Mouse (Mus musculus): ENCODE data around the gene Stx5a.

The Stx5a gene

GRCm38 (mm10) chr19:8745382-8745781 is 4.2 kb downstream of the Stx5a start:
- no peak for DNase-seq (ENCODE audit: low spot score in 2 of 2)

DNA sequence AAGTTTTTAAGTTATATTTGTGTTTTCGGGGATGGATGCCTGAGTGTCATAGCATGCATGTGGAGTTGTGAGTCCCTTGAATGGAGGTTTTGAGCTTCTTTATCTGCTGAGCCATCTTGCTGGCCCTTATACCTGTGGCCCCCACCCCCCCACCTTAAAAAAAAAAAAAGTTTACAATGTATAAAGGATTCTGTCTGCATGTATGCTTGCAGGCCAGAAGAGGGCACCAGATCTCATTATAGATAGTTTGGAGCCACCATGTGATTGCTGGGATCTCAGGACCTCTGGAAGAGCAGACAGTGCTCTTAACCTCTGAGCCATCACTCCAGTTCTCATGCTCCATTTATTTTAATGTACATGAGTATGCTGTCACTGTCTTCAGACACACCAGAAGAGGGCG is 6.2 kb downstream of the Stx5a start:
- no peak for DNase-seq (ENCODE audit: low spot score in 2 of 2)

- no peak for DNase-seq (ENCODE audit: low spot score in 2 of 2)
These were observed 14.4 kb downstream of the Stx5a start for GRCm38 (mm10) chr19:8755652-8756051.

GRCm38 (mm10) chr19:8756635-8757387 is 15.6 kb downstream of the Stx5a start, which contains the start of gene Nxf1:
Gene Nxf1 (plus strand): TSS chr19:8757073.
- peak; percentile 73 to 91 for DNase-seq (ENCODE audit: low spot score in 2 of 2)

GRCm38 (mm10) chr19:8757471-8757998 is 16.3 kb downstream of the Stx5a start:
- DNase-seq (ENCODE audit: low spot score in 2 of 2), result no peak

DNA sequence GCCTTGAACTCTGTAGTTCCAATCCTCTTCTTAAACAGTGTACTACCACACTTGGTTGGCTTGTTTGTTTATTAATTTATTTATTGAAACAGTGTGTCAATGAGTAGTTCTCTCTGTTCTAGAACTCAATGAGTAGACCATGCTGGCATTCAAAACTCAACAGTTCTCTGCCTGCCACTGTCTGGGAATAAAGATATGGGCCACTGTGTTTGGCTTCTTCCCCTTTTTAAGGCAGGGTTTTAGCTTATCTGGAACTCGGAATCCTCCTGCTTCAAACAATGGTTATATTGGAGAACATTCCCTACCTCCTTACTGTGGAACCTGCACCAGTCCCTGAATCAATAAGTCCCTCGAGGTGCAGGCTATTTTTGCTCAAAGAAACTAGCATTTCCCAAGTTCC is 17.7 kb downstream of the Stx5a start:
- DNase-seq (ENCODE audit: low spot score in 2 of 2), result no peak

DNA sequence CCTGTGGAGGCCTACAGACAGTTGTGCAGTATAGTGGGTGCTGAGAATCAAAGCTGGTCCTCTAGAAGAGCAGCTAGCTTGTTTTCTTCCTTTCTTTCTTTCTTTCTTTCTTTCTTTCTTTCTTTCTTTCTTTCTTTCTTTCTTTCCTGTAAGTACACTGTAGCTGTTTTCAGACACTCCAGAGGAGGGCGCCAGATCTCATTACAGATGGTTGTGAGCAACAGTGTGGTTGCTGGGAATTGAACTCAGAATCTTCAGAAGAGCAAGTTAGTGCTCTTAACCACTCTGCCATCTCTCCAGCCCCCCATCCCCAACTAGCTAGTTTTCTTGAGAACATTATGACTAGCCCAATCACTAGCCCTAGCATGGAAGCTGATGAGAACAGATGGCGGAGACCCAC is 19.5 kb downstream of the Stx5a start:
- DNase-seq (ENCODE audit: low spot score in 2 of 2), result no peak

GRCm38 (mm10) chr19:8763276-8763675 is 22.1 kb downstream of the Stx5a start:
- no peak for DNase-seq (ENCODE audit: low spot score in 2 of 2)

- no peak for DNase-seq (ENCODE audit: low spot score in 2 of 2)
These were observed 24.3 kb downstream of the Stx5a start for GRCm38 (mm10) chr19:8765562-8765961.

GRCm38 (mm10) chr19:8770567-8771270 is 29.5 kb downstream of the Stx5a start, which contains the start of gene Tmem223:
Gene Tmem223 (plus strand): TSS chr19:8770996.
- DNase-seq (ENCODE audit: low spot score in 2 of 2), result peak in 1 of 2 experiments; percentile 77

DNA sequence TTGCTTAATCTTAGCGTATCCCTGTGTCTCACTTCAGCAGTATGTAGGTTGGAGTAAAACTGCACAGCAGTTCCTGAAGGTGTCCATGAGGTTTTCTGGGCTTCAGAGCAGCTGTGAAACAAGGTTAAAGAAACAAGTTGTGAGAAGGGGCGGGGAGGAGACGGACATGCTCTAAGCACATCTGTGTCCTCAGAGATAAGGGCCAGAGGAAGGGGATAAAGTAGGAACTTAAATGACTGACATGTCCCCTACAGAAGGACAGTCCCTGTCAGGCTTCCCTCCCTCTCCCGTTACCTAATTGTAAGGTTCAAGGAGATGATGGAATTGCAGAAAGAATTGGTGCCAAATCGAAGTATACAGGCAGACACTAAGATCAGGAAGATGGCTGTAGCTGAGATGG is 31.8 kb downstream of the Stx5a start:
- no peak for DNase-seq (ENCODE audit: low spot score in 2 of 2)

DNA sequence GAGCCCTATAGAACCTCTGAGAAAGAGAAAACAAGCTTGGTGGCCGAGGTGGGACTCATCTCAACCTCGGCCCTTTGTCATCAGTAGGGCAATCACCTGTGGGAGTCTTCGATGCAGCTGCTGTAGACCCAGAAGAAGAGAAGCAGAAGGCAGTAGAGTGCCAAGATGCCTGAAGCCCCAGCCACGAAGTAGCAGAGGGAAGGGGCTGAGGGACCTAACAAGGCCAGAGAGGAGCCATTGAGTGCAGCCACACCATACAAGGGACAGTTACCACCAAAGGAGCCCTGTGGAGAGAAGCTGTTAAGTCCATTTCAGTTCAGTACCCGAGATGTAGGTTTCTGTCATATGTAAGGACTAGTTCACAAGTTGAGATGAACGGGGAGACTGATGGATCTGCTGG is 32.2 kb downstream of the Stx5a start:
- DNase-seq (ENCODE audit: low spot score in 2 of 2), result no peak

- DNase-seq (ENCODE audit: low spot score in 2 of 2), result peak; percentile 86 to 96
These were observed 33.0 kb downstream of the Stx5a start, which contains the start of gene Tmem179b for GRCm38 (mm10) chr19:8774086-8774835. Gene Tmem179b (minus strand): TSS chr19:8774467.

DNA sequence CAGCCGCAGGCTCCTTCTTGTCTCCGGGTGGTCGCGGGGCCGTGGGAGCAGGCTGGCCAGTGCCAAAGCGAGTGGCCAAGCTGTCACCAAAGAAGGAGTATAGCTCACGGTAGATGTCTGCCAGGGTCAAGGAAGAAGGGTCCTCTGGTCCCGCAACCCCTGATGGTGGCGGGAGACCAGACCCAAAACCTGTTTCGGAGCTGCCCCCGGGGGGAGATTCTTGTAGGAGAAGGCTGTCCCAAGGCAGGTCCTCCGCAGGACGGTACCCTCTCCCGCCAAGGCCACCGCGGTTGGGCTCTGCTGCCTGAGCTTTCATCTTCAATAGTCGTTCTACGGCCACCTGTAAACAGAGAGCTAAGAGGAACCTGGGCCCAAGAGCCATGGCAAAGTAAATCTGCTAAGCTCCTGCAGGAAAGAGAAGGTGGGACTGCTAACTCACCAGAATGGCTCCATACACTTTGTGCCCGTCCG is 33.8 kb downstream of the Stx5a start:
- no peak for DNase-seq (ENCODE audit: low spot score in 2 of 2)

DNA sequence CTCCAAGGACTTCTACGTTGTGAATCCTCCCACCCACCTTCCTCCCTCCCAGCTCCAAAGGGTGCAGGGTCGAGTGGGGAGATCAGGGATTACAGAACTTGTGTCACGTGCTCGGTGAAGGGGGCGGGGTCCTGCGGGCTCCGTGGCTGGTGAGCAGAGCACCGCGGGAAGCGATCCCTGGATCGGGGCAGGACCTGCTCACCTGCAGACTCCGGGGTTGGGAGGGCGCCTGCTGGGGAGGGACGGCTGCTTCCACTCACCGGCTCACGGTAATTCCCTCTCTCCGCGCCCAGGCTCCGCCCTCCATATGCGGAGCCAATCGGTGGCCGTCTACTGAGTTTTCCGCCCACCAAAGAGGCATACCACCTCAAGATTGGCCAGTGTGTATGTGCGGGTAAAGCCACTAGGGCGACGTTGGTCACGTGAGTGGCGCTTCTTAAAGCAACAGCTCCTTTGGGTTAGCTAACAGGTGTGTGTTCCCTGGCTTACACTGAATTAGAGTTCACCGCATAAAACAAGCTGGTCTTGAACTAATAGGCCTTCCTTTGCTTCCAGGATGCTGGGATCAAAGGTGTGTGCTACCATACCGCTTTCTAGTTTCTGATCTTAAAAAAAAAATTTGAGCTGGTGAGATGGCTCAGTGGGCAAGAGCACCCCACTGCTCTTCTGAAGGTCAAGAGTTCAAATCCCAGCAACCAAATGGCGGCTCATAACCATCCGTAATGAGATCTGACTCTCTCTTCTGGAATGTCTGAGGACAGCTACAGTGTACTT is 45.0 kb downstream of the Stx5a start, which contains the start of gene Taf6l:
TSS of gene Taf6l (minus strand) at position 410 of the 774 bp plus-strand sequence.
- peak; percentile 91 to 96 for DNase-seq (ENCODE audit: low spot score in 2 of 2)

DNA sequence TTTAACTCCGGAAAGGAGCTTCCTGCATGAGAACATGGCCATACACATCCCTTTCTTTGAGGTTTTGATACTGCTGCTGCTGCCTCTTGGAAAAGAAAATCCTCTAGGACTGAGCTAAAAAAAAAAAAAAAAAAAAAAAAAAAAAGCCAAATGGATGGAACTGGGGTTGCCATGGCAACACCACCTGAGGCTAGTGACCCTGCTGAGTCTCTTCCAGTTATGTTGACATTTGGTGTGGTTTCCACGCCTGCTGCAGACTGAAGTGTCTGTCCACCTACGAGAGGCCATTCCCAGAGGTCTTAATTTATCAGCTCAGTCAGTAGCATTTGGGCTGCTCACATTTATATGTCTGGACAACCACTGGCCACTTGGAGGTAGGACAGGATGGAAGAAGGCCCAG is 47.3 kb downstream of the Stx5a start:
- DNase-seq (ENCODE audit: low spot score in 2 of 2), result no peak

DNA sequence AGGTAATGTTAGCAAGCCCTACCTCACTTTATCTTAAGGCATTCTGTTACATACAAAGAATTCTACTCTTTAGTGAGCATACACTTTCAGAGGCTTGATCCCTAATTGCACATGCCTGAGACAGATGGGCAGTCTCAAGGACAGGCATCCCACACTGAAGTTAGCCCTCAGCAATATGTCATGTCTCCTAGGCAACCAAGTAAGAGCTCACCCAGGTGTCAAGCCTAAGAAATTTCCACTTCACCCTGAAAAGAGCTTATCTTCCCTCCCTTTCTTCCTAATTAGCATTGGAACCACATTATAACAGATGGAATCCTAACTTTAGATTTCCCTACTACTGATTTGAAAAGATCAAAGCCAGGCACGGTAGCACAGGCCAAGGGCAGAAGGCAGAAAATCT is 48.0 kb downstream of the Stx5a start:
- peak in 1 of 2 experiments; percentile 52 for DNase-seq (ENCODE audit: low spot score in 2 of 2)

DNA sequence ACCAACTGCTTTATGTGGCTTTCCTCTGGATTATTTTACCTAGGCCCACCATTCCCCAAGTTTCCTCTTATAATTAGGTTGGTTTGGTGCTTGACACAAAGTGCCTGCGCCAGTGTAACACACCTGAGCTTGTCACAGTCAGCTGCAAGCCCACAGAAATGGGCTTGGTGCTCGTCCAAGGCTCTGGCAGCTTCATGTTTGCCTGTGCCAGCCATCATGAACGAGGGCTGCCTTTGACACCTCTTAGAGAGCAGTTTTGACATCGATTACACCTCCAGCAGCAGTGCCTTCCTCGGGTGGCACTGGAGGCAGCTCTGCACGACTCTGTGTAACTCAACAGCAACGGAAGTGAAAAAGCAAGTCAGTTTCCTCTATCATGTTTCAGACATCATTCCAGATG is 49.0 kb downstream of the Stx5a start:
- no peak for DNase-seq (ENCODE audit: low spot score in 2 of 2)

DNA sequence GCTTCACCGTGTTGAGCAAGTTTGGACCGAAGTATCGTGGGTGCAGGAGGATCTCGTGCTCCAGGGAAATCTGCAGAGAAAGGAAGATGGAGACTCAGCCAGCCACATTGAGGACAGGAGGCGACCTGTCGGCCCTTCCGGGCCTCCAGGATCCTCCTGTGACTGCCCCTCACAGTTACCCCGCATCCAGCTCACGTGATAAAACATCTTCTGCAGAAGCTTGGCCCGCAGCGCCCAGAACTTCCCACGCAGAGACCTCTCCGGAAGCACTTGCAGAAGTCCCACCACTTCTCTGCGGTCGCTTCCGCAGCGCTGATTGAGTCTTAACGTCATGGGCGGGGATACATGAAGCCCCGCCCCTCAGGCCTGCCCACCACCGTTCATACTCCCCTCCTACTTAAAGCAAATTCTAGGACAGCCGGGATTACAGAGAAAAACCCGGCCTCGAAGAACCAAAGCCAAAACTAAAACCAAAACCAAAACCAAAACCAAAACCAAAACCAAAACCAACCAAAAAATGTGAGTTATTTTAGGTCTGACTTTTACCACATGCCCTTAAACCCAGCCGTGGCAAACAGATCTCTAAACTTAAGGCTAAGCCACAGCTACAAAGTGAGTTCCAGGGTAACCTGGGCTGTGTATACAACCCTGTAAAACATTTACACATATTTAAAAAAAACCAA is 57.2 kb downstream of the Stx5a start, which contains the start of gene Polr2g:
TSS of gene Polr2g (minus strand) at position 314 of the 683 bp plus-strand sequence.
- peak; percentile 85 to 92 for DNase-seq (ENCODE audit: low spot score in 2 of 2)

- no peak for DNase-seq (ENCODE audit: low spot score in 2 of 2)
These were observed 57.7 kb downstream of the Stx5a start for GRCm38 (mm10) chr19:8798947-8799315.
